In the genomic region with DNA sequence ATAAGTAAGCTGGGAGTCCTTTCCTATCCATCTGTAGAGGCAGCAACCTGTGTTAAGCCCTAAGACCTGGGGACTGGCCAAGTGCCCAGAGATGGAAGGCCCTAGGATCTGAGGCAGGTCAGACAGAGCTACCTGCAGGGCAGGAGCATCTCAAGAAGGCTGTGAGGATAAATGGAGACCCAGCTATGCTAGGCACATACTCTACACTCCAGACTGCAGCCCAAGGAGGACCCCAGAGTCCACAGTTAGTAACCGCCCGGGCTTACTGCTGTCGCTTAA, we compare ENCODE assay signal across 11 mouse cellular contexts. TPM values are rescaled to one million over a fixed set of nuclear protein-coding genes. Genes with fewer than 3 reads are reported as not detected.
A peak's percentile ranks its signal among the peaks of the same experiment; 100 is the strongest.
DNase-seq lines count a peak whose midpoint lies in the region; ATAC-seq lines count a peak whose summit lies in the region.
"Had no signal": no experiment of that assay in that cellular context is flagged by ENCODE, and none has a peak within 500 bp of the region (broad histone marks: within the 10 kb centered on the region; RNA-seq: fewer than 3 reads in every experiment).

No protein-coding gene starts in this region.

- DNase-seq in heart, adult 8-10 months (ENCODE audit: low spot score) = no peak
- DNase-seq in midbrain, embryonic 11.5 days (ENCODE audit: low spot score, missing footprints) = no peak
- no peak for DNase-seq in embryo, embryonic 9.5 days (ENCODE audit: extremely low spot score)
- DNase-seq in left cerebral cortex, adult 9 months (ENCODE audit: low spot score in 2 of 2) = no peak
- no peak for DNase-seq in right cerebral cortex, postnatal 10 days (ENCODE audit: low spot score in 2 of 2)
- DNase-seq: cerebellum, postnatal 36 days; thymus, postnatal 36 days had no signal

- H3K4me3 ChIP-seq in heart, embryonic 16.5 days (ENCODE audit: low read length) = no peak overlapping the region
- H3K4me3 ChIP-seq in embryonic facial prominence, embryonic 13.5 days = no peak overlapping the region
- no peak overlapping the region for H3K4me3 ChIP-seq in hindbrain, embryonic 12.5 days
- H3K4me3 ChIP-seq in midbrain, embryonic 11.5 days (ENCODE audit: low read depth, low read length) = no peak overlapping the region

- peak overlapping the region; percentile 93 for H3K27ac ChIP-seq in heart, embryonic 16.5 days (ENCODE audit: low read length)
- peak overlapping the region; percentile 92 for H3K27ac ChIP-seq in embryonic facial prominence, embryonic 13.5 days
- peak overlapping the region; percentile 93 for H3K27ac ChIP-seq in hindbrain, embryonic 12.5 days
- H3K27ac ChIP-seq in midbrain, embryonic 11.5 days (ENCODE audit: low read depth, low read length) = peak overlapping the region; percentile 84

- H3K36me3 ChIP-seq in heart, embryonic 16.5 days (ENCODE audit: control insufficient read depth, insufficient read depth) = peaks cover 44% of the 10 kb centered on the region
- peaks cover 94% of the 10 kb centered on the region for H3K36me3 ChIP-seq in embryonic facial prominence, embryonic 13.5 days
- H3K36me3 ChIP-seq in hindbrain, embryonic 12.5 days = peaks cover 61% of the 10 kb centered on the region
- H3K36me3 ChIP-seq in midbrain, embryonic 11.5 days (ENCODE audit: control insufficient read depth, insufficient read depth, low read length) = peaks cover 37% of the 10 kb centered on the region

- no peaks in the 10 kb centered on the region for H3K9me3 ChIP-seq in heart, embryonic 16.5 days (replicated peaks; ENCODE audit: control insufficient read depth, low read length)
- H3K9me3 ChIP-seq in embryonic facial prominence, embryonic 13.5 days = no peaks in the 10 kb centered on the region
- H3K9me3 ChIP-seq in hindbrain, embryonic 12.5 days (replicated peaks) = no peaks in the 10 kb centered on the region
- no peaks in the 10 kb centered on the region for H3K9me3 ChIP-seq in midbrain, embryonic 11.5 days (ENCODE audit: control insufficient read depth, low read length)

- no peak for ATAC-seq in heart, embryonic 16.5 days (replicated peaks; ENCODE audit: extremely low read depth, insufficient read depth, low FRiP score)
- ATAC-seq in embryonic facial prominence, embryonic 13.5 days (ENCODE audit: insufficient number of reproducible peaks, insufficient read depth, low FRiP score, low TSS enrichment, low read depth) = no peak
- no peak for ATAC-seq in hindbrain, embryonic 12.5 days (ENCODE audit: low FRiP score)
- ATAC-seq in midbrain, embryonic 11.5 days (ENCODE audit: low FRiP score) = no peak; the same call in 1 of the 2 replicates
- ATAC-seq: CD4-positive, CD25-positive, alpha-beta regulatory T cell, adult 4 months had no signal

- H3K4me2 ChIP-seq in heart, embryonic 16.5 days (ENCODE audit: low read depth, low read length) = peak overlapping the region; percentile 45
- H3K4me2 ChIP-seq in embryonic facial prominence, embryonic 13.5 days = peak overlapping the region; percentile 38
- H3K4me2 ChIP-seq in hindbrain, embryonic 12.5 days (replicated peaks) = peak overlapping the region; percentile 34; the same call in 1 of the 2 replicates
- H3K4me2 ChIP-seq in midbrain, embryonic 11.5 days = peak overlapping the region; percentile 18

- WGBS in heart, embryonic 16.5 days = 37% methylated on average over 3 of the region's 3 CpGs
- WGBS in embryonic facial prominence, embryonic 13.5 days = 73% methylated on average over 3 of the region's 3 CpGs
- 82% methylated on average over 3 of the region's 3 CpGs for WGBS in hindbrain, embryonic 12.5 days
- 80% methylated on average over 3 of the region's 3 CpGs for WGBS in midbrain, embryonic 11.5 days

- peaks cover 66% of the 10 kb centered on the region for H3K4me1 ChIP-seq in heart, embryonic 16.5 days (ENCODE audit: control insufficient read depth, insufficient read depth, low read length)
- peaks cover 60% of the 10 kb centered on the region for H3K4me1 ChIP-seq in embryonic facial prominence, embryonic 13.5 days
- H3K4me1 ChIP-seq in hindbrain, embryonic 12.5 days = peaks cover 65% of the 10 kb centered on the region
- peaks cover 56% of the 10 kb centered on the region for H3K4me1 ChIP-seq in midbrain, embryonic 11.5 days (ENCODE audit: control insufficient read depth, insufficient read depth, low read length)

- H3K9ac ChIP-seq in heart, embryonic 16.5 days (ENCODE audit: low read length) = peak overlapping the region; percentile 57
- 0 out of 2 replicates have a peak overlapping the region, but pooled peaks have one; percentile 49 for H3K9ac ChIP-seq in embryonic facial prominence, embryonic 13.5 days
- peak overlapping the region; percentile 44; the same call in 1 of the 2 replicates for H3K9ac ChIP-seq in hindbrain, embryonic 12.5 days
- H3K9ac ChIP-seq in midbrain, embryonic 11.5 days (ENCODE audit: low read length) = peak overlapping the region; percentile 44; the same call in 1 of the 2 replicates

- no peaks in the 10 kb centered on the region for H3K27me3 ChIP-seq in heart, embryonic 16.5 days (ENCODE audit: control insufficient read depth, insufficient read depth, low read length)
- no peaks in the 10 kb centered on the region for H3K27me3 ChIP-seq in embryonic facial prominence, embryonic 13.5 days
- no peaks in the 10 kb centered on the region for H3K27me3 ChIP-seq in hindbrain, embryonic 12.5 days
- H3K27me3 ChIP-seq in midbrain, embryonic 11.5 days (ENCODE audit: control insufficient read depth, insufficient read depth, low read length) = no peaks in the 10 kb centered on the region

RNA-seq across cellular contexts. Expression of a gene that starts 13.4 kb away (rescaled TPM):
- 51.4 and 56.7 TPM in 2 replicates for polyA plus RNA-seq in heart, embryonic 16.5 days (2015; fragmentation: Nextera tagmentation; extraction: Ambion mirVana)
- 100 to 1,000 TPM; 161 to 195 (median 179) TPM for total RNA-seq in heart, adult 8-10 months (2022)
- 49.7 and 60.0 TPM in 2 replicates for polyA plus RNA-seq in embryonic facial prominence, embryonic 13.5 days (2015; fragmentation: Nextera tagmentation; extraction: Ambion mirVana)
- polyA plus RNA-seq in hindbrain, embryonic 12.5 days (2016; fragmentation: Nextera tagmentation; extraction: Ambion mirVana) = 154 and 156 TPM in 2 replicates
- 62.5 and 82.6 TPM in 2 replicates for polyA plus RNA-seq in midbrain, embryonic 11.5 days (2014; fragmentation: Nextera tagmentation; extraction: Ambion mirVana)

RNA-seq across cellular contexts. Expression of a gene that starts 16.8 kb away (rescaled TPM):
- polyA plus RNA-seq in heart, embryonic 16.5 days (2015; fragmentation: Nextera tagmentation; extraction: Ambion mirVana) = 117 and 139 TPM in 2 replicates
- total RNA-seq in heart, adult 8-10 months (2022) = 10 to 100 TPM; 28.3 to 35.2 (median 30.0) TPM
- 249 and 252 TPM in 2 replicates for polyA plus RNA-seq in embryonic facial prominence, embryonic 13.5 days (2015; fragmentation: Nextera tagmentation; extraction: Ambion mirVana)
- polyA plus RNA-seq in hindbrain, embryonic 12.5 days (2016; fragmentation: Nextera tagmentation; extraction: Ambion mirVana) = 100 and 124 TPM in 2 replicates
- 182 and 230 TPM in 2 replicates for polyA plus RNA-seq in midbrain, embryonic 11.5 days (2014; fragmentation: Nextera tagmentation; extraction: Ambion mirVana)

RNA-seq across cellular contexts. Expression of a gene that starts 17.4 kb away (rescaled TPM):
- 4.9 and 6.9 TPM in 2 replicates for polyA plus RNA-seq in heart, embryonic 16.5 days (2015; fragmentation: Nextera tagmentation; extraction: Ambion mirVana)
- 1 to 10 TPM; 4.0 to 5.5 (median 4.9) TPM for total RNA-seq in heart, adult 8-10 months (2022)
- polyA plus RNA-seq in embryonic facial prominence, embryonic 13.5 days (2015; fragmentation: Nextera tagmentation; extraction: Ambion mirVana) = 2.3 and 3.1 TPM in 2 replicates
- 5.8 and 7.5 TPM in 2 replicates for polyA plus RNA-seq in hindbrain, embryonic 12.5 days (2016; fragmentation: Nextera tagmentation; extraction: Ambion mirVana)
- polyA plus RNA-seq in midbrain, embryonic 11.5 days (2014; fragmentation: Nextera tagmentation; extraction: Ambion mirVana) = 4.8 and 5.1 TPM in 2 replicates

RNA-seq across cellular contexts. Expression of a gene that starts 41.4 kb away (rescaled TPM):
- 108 and 118 TPM in 2 replicates for polyA plus RNA-seq in heart, embryonic 16.5 days (2015; fragmentation: Nextera tagmentation; extraction: Ambion mirVana)
- 100 to 1,000 TPM; 184 to 207 (median 193) TPM for total RNA-seq in heart, adult 8-10 months (2022)
- polyA plus RNA-seq in embryonic facial prominence, embryonic 13.5 days (2015; fragmentation: Nextera tagmentation; extraction: Ambion mirVana) = 4.3 and 4.4 TPM in 2 replicates
- polyA plus RNA-seq in hindbrain, embryonic 12.5 days (2016; fragmentation: Nextera tagmentation; extraction: Ambion mirVana) = 3.3 and 5.0 TPM in 2 replicates
- 1.9 and 2.7 TPM in 2 replicates for polyA plus RNA-seq in midbrain, embryonic 11.5 days (2014; fragmentation: Nextera tagmentation; extraction: Ambion mirVana)

RNA-seq across cellular contexts. Expression of a gene that starts 59.0 kb away (rescaled TPM):
- 4.3 and 5.1 TPM in 2 replicates for polyA plus RNA-seq in heart, embryonic 16.5 days (2015; fragmentation: Nextera tagmentation; extraction: Ambion mirVana)
- 10 to 100 TPM; 12.3 to 14.7 (median 13.4) TPM for total RNA-seq in heart, adult 8-10 months (2022)
- polyA plus RNA-seq in embryonic facial prominence, embryonic 13.5 days (2015; fragmentation: Nextera tagmentation; extraction: Ambion mirVana) = 13.8 and 16.7 TPM in 2 replicates
- 28.3 and 28.5 TPM in 2 replicates for polyA plus RNA-seq in hindbrain, embryonic 12.5 days (2016; fragmentation: Nextera tagmentation; extraction: Ambion mirVana)
- polyA plus RNA-seq in midbrain, embryonic 11.5 days (2014; fragmentation: Nextera tagmentation; extraction: Ambion mirVana) = 5.2 and 5.5 TPM in 2 replicates
